Mouse (Mus musculus) CD4-positive helper T cell, adult 2 months (primary cell): ENCODE results near the gene Sowaha.

Experiments used
- DNase-seq: peaks from one replicate; pipeline ENCODE4 v3.0.0-alpha.2; 2012; ENCODE audit warnings: low read depth, missing footprints, low spot score

The Sowaha gene

DNA sequence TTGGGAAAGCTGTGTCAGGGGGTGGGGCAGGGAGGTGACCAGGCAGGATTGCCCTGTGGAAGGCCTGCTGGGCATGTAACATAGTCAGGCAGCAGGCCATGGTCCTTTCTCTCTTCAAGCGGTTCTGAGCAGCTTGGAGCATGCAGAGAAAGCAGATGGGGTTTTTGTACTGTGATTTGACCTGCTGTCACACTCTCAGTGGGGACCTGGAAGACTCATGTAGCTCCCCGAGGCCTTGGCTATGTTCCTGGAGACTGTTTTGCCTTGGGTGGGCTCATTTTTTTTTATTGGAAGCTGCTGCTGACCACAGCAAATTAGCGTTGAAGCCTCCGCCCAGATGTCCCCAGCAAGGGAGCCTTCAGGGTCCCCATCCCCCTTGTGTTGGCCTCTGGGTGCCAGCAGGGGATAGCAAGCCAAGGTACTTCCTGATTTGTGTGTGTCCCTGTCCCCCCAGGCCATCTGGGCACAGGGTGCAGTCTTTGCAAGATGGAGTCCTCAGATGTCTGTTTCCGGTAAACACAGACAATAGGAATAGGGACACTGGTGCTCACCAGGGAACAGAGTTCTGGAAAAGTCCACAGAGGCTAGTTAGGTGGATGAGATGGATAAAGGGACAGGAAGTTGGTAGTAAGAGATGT is 25.1 kb upstream of the Sowaha start:
- DNase-seq, result no peak

- DNase-seq, result no peak
Measured at GRCm38 (mm10) chr11:53504376-53504775, 24.3 kb upstream of the Sowaha start.

- DNase-seq, result no peak
Measured at GRCm38 (mm10) chr11:53503738-53504137, 23.7 kb upstream of the Sowaha start.

DNA sequence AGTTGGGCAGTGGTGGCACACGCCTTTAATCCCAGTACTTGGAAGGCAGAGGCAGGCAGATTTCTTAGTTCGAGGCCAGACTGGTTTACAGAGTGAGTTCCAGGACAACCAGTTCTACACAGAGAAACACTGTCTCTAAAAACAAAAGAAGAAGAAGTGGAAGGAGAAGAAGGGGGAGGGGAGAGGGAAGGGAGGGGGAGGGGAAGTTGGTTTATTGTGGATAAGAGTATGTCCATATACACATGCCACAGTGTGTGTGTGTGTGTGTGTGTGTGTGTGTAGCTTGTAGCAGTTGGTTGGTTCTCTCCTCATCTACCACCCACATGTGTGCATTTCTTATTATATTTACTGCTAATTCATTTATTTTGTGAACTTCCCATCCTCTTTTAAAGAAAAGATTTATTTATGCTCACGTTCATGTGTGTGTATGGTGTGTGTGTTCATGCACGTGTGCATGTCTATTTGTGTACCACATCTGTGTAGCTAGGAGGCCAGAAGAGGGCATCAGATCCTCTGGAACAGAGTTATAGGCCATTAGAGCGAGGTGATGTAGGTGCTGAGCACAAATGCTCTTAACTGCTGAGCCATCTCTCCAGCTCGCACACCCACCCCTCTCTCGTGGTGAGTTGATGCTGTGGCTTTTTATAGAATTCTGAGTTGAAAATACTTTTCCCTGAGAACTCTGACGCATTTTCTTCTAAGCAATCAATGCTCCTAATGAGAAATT is 22.1 kb upstream of the Sowaha start:
- no peak for DNase-seq

DNA sequence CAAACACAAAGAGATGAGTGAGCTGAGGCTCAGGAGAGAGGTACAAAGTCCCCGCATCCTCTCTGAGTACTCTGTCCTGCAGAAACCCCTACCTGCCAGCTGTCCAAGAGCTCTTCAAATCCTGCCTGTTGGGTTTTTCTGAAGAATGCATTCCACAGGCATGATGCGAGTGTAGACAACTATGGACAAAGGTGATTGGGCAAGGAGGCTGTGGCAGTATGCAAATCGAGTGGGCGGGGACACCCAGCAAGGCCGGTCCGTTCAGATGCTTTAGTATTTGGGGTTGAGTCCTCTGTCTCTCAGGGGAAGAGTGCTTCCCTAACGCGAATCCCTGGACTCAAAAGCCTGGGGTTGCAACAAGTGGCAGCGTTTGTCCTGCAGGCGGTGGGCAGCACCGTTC is 20.5 kb upstream of the Sowaha start:
- no peak for DNase-seq

DNA sequence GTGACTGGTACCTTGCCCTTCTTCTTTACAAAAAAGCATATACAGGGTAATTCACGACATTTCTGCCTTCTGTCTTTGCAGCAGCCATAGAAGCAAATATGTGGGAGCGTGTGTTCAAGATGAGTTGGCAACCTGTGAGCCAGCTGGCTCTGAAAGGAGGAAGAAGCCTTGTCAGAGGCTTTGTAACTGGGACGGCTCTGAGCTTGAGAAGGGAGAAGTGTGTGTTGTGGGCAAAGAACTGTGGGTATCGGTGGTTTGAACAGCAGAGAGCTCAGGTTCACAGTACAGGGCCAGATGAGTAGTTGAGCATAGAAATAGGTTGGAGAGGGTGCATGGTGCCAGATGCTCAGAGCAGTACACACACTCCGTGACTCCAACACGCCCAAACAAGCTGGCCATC is 16.9 kb upstream of the Sowaha start:
- DNase-seq, result no peak

DNA sequence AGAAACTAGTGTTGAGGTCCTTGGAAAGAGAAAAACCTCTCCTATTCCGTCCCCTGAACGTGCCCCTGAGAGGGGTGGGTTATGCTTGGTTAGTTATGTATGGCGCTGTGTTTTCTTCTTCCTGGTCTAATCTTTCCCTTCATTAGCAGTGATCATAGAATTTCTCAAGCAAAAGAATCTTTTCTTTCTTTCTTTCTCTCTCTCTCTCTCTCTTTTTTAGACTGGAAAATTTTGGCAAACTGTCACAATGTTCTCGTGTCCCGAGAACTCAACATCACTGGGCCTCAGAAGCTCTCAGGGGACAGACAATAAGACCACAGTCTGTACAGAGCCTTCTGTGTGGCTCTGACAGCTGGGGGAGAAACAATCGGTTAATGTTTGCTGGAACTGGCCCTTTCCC is 15.3 kb upstream of the Sowaha start:
- no peak for DNase-seq

DNA sequence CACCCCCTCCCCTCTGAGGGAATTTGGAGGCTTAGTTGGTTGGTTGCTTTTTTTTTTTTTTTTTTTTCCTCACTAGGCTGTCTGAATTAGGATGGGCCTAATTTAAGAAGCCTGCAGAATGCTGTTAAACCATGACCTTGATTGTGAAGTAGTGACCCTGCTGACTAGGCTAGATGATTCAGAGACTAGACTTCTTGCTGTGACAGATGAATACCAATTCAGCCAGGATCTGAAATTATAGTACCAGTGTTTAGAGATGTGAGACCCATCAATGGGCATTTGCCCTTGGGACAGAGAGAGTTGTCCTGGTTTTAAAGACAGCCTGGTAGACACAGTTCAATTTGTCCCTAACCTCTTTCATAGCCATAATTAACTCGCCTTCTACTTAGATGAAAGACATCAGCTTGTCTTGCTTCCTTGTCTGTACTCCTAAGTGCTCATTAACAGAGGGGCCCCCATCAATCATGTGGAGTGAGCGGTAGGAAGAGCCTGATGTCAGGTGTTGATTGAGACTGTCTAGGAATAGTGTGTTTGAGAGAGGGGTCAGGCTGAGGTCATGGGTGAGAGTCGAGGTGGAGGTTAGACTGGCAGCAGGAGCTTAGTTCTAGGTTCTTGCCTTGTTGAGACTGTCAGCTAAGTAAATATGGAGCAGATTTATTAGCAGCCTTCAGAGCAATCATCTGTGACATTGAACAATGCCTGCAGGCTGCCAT is 13.3 kb upstream of the Sowaha start:
- no peak for DNase-seq

- no peak for DNase-seq
Measured at GRCm38 (mm10) chr11:53491954-53492401, 11.9 kb upstream of the Sowaha start.

- DNase-seq, result no peak
Measured at GRCm38 (mm10) chr11:53489421-53489820, 9.3 kb upstream of the Sowaha start.

GRCm38 (mm10) chr11:53489007-53489406 is 8.9 kb upstream of the Sowaha start:
- DNase-seq, result no peak

DNA sequence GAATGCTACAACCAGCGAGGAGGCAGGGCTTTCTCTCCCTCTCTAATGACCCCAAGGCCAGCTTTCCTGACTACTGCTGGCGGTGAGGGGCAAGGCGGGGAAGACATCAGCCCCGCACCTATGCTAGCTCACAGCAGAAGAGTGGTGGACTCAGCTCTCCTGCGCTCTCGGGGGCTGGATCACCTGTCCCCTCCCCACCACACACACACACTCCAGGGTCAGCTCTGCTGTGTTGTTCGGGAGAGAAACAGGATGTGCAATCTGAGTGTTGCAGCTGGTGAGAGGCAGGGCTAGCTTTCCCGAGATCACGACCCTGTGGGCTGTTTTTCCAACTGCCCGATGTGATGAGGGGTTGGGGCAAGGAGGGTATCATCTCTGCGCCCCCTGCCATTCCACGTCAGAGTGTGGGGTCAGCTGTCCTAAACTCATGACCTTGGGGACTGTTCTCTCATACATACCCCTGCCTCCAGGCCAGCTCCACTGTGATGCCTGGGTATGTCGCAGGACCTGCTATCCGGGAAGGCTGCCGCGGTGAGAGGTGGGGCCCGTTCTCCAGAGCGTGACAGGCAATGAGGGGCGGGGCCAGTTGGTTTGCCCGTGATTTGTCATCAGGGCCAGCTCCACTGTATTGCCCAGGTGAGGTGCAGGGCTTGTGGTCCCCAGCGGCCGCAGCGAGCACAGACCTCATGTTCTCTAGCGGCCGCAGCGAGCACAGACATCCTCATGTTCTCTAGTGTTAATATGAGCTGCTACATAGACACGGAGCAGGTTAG is 6.9 kb upstream of the Sowaha start:
- DNase-seq, result peak; percentile 16

- no peak for DNase-seq
Measured at GRCm38 (mm10) chr11:53486351-53486750, 6.3 kb upstream of the Sowaha start.

- no peak for DNase-seq
Measured at GRCm38 (mm10) chr11:53485719-53486118, 5.6 kb upstream of the Sowaha start.

DNA sequence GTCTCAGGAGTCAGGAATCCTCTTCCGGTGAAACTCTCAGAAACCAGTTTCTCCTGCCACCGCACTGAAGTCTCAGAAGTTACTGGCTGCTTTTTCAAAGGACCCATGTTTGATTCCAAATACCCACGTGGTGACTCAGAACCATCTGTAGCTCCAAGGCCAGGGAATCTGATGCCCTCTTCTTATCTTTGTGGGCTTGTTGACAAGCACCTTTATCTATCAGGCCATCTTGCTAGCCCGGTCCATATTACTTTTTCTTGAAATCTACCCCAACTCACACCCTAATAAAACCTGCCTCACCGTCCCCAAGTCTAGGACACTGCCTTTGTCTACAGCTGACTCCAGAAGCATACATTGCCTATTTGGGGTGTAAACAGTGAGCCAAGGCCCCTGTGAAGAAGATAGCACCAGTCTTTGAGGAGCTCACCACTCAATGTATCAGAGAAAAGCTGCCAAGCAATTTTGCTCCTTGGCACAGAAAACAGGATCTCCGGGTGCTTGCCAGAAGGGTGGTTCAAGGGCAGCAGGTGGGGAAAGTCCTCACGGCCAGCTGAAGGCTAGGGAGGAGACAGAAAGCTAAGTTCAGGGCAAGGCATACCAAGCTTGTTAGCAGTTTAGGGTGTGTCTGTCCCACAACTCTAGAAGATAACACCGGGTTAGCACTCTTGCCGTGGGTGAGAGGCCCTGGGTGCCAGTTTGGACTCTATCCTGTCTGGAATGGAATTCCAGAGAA is 3.3 kb upstream of the Sowaha start:
- DNase-seq, result no peak

DNA sequence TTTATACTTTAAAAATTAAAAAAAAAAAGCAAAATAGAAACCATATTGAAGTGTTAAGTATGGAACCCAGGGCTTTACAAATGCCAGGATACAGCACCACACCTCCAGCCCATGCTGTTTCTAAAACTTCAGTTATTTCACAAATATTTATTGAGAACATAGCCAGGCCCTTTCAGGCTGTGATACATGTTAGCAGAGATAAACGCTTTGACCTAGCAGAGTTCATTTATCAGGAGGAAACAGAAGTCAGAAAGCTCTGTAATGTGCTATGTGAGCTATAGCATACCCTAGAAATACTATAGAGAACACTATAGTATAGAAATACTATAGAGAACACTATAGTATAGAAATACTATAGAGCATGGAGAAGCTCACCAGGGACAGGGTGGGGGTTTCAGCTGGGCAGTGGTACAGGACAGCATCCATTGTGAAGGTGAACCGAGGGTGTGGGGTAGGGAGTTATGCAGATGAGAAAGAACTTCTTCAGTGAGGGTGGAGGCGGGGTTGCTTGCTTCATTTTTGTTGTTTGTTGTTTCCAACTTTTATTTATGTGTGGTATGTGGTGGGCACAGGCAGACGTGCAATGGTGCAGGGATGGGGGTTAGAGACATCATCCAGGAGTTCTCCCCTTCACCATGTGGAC is 1.1 kb upstream of the Sowaha start:
- no peak for DNase-seq

- DNase-seq, result peak; percentile 9
Measured at GRCm38 (mm10) chr11:53479171-53479782, 797 bp downstream of the Sowaha start.

DNA sequence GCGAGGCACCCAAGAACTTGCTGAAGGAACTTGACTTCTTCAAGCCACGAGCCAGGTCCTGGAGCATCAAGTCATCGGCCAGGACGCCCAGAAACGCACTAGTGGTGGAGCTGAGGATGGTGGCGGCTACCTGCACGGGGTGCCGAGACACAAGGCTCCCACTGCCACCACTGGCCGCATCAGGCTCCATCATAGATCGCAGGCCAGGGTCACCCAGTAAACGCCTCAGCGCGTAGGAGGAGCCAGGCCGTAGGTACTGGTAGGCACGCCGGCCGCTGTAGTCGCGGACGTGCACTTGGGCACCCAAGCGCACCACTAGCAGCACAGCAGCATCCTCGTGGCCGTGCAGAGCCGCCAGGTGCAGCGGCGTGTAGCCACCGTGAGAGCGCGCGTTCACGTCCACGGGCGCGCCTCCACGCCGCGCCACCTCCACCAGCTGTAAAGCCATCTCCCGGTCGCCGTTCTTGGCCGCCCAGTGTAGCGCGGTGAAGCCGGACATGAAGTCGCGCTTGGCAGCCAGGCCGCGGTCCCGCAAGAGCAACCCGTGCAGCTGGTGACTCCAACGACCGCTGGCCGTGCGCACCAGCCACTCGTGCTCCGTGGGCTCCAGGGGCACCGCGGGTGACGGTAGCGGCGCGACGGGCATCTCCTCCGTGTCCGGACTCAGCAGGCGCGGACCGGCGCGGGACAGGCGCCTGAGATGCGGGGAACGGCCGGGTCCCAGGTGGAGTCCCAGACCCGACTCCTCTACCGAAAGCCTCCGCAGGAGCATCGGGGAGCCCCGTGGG is 1.5 kb downstream of the Sowaha start:
- DNase-seq, result no peak

GRCm38 (mm10) chr11:53477833-53478232 is 2.2 kb downstream of the Sowaha start:
- DNase-seq, result no peak

GRCm38 (mm10) chr11:53475620-53476019 is 4.5 kb downstream of the Sowaha start:
- DNase-seq, result no peak
